Mouse (Mus musculus) hindbrain, postnatal 0 days (tissue): Measurements from ENCODE around the gene Fcrl5. TPM values are rescaled to one million over a fixed set of nuclear protein-coding genes. Genes with fewer than 3 reads are reported as not detected.
A peak's percentile ranks its signal among the peaks of the same experiment; 100 is the strongest.

Experiments
- ATAC-seq: fragments of 200-750 bp; cut with Nextera tagmentation; 2 replicates; pipeline ENCODE4 v1.8.0; 2017; ENCODE audit warnings: mild to moderate bottlenecking, moderate TSS enrichment, moderate library complexity
- DNase-seq: peaks from one replicate; pipeline ENCODE4 v3.0.0-alpha.2; 2015; ENCODE audit warnings: low spot score
- H3K27ac ChIP-seq: fragments of 300-500 bp; sonication (generic); 2 replicates; pipeline ENCODE4 v1.5.1; 2014; ENCODE audit warnings: mild to moderate bottlenecking
- H3K27me3 ChIP-seq: fragments of 300-500 bp; sonication (generic); 2 replicates; pipeline ENCODE4 v1.6.1; 2014; ENCODE audit warnings: low read length, mixed read lengths; ENCODE audit not compliant: insufficient read depth
- H3K36me3 ChIP-seq: fragments of 300-500 bp; sonication (generic); 2 replicates; pipeline ENCODE4 v1.6.1; 2014; ENCODE audit warnings: low read length, mixed read lengths; ENCODE audit not compliant: insufficient read depth
- H3K4me1 ChIP-seq: fragments of 300-500 bp; sonication (generic); 2 replicates; pipeline ENCODE4 v1.6.1; 2014; ENCODE audit warnings: antibody characterized with exemption, low read length, mixed read lengths; ENCODE audit not compliant: insufficient read depth
- H3K4me2 ChIP-seq: fragments of 300-500 bp; sonication (generic); 2 replicates; pipeline ENCODE4 v1.6.1; 2014; ENCODE audit warnings: low read depth, mild to moderate bottlenecking, low read length, moderate library complexity, mixed read lengths
- H3K4me3 ChIP-seq: fragments of 300-500 bp; sonication (generic); 2 replicates; pipeline ENCODE4 v1.5.1; 2014; ENCODE audit warnings: low read length
- H3K9ac ChIP-seq: fragments of 300-500 bp; sonication (generic); replicated peaks from 2 replicates; pipeline ENCODE4 v1.6.1; 2014; ENCODE audit warnings: mild to moderate bottlenecking, low read length, moderate library complexity, mixed read lengths
- H3K9me3 ChIP-seq: fragments of 300-500 bp; sonication (generic); 2 replicates; pipeline ENCODE4 v1.6.1; 2016; ENCODE audit warnings: low read length, mixed read lengths
- CTCF ChIP-seq: IDR thresholded peaks from 2 replicates; pipeline ENCODE4 v1.5.1; 2016; ENCODE audit warnings: antibody characterized with exemption, control low read depth, low read depth
- WGBS: fragments of 180-500 bp; shearing (Covaris S2); extraction: QIAGEN DNeasy Blood & Tissue Kit; methylation state at CpG from one replicate; pipeline ENCODE4 v1.1.7; 2014; 5-methylcytosine and 5-hydroxymethylcytosine counted together
- polyA plus RNA-seq: library from polyadenylated mRNA; unstranded; fragments of >200 nt; fragmentation: Nextera tagmentation; extraction: Ambion mirVana; gene quantifications from 2 replicates; pipeline ENCODE4 v1.2.1, GENCODE M21; 2015
- total RNA-seq: library from RNA; depleted of rRNA; stranded (reverse); fragments of >200 nt; gene quantifications from 2 replicates; pipeline ENCODE4 v1.2.3, GENCODE M21; 2014

Gene Fcrl5
- total and polyA plus RNA-seq, 2 experiments from 2014 or later = not detected

DNA sequence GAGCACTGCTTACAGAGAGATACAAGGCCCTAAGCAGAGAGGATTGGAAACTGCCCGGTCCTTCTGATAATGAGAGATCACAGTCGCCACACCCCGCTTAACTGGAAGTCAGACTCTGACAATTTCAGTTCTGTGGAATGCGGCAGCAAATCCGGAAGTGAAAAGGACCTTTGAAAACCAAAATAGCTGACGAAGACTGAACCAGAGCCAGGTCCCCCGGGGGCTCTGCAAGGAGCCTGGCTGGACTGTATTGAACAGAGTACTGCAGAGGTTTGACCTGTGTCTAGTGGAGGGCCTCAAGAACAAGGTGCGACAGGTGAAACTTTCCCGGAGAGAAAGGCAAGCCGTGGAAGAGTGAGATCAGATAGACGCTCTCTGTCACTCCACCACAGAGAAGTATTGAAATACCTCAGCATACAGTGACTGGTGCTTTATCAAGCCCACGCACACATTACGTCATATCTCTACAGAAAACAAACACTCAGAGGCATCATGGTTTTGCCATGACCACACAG, 80.1 kb downstream of the Fcrl5 start:
- no peak overlapping the region for H3K9ac ChIP-seq
- DNase-seq (no peak), ATAC-seq (no peak)
- WGBS = 58% methylated on average over 13 of the region's 13 CpGs
- no peaks in the 10 kb centered on the region for H3K9me3 ChIP-seq
- no peaks in the 10 kb centered on the region for H3K27me3 ChIP-seq
- H3K4me1 ChIP-seq = no peaks in the 10 kb centered on the region
- no peak overlapping the region for H3K27ac ChIP-seq
- no peak overlapping the region for H3K4me2 ChIP-seq
- H3K36me3 ChIP-seq = no peaks in the 10 kb centered on the region
- no peak for TF ChIP-seq CTCF
- no peak overlapping the region for H3K4me3 ChIP-seq

- no peak for ATAC-seq
- Histone ChIP-seq H3K27ac (no peak overlapping the region), H3K9ac (no peak overlapping the region), H3K36me3 (no peaks in the 10 kb centered on the region), H3K9me3 (no peaks in the 10 kb centered on the region), H3K4me3 (no peak overlapping the region), H3K4me2 (no peak overlapping the region), H3K4me1 (no peaks in the 10 kb centered on the region), H3K27me3 (no peaks in the 10 kb centered on the region)
- no peak for DNase-seq
- TF ChIP-seq CTCF = no peak
These were observed 82.9 kb downstream of the Fcrl5 start for GRCm38 (mm10) chr3:87518425-87518824.

- ATAC-seq (no peak), DNase-seq (no peak)
- 83% methylated on average over 4 of the region's 4 CpGs for WGBS
- no peak for TF ChIP-seq CTCF
- no peaks in the 10 kb centered on the region for H3K36me3 ChIP-seq
- no peaks in the 10 kb centered on the region for H3K27me3 ChIP-seq
- no peak overlapping the region for H3K4me2 ChIP-seq
- no peak overlapping the region for H3K4me3 ChIP-seq
- H3K9ac ChIP-seq = no peak overlapping the region
- no peaks in the 10 kb centered on the region for H3K4me1 ChIP-seq
- H3K9me3 ChIP-seq = no peaks in the 10 kb centered on the region
- H3K27ac ChIP-seq = no peak overlapping the region
These were observed 85.6 kb downstream of the Fcrl5 start for GRCm38 (mm10) chr3:87521126-87521525.

DNA sequence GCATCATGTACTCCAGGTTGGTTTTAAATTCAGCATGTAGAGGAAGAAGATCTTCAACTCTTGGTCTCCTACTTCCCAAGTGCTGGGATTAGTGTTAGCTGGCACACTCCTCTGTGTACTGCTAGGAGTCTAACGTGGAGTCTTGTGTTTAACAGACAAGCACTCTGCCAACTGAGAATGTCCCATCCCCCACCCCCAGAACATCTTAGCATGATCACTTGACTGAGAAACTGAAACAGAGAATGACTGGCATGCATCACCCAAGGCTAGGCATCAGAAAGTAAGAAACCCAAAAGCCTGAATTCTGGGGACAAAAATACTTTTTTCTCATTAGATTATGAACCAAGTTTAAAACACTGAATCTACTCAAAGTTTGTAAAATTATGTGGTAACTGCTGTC, 86.3 kb downstream of the Fcrl5 start:
- Histone ChIP-seq H3K4me3 (no peak overlapping the region), H3K36me3 (no peaks in the 10 kb centered on the region), H3K4me1 (no peaks in the 10 kb centered on the region), H3K4me2 (no peak overlapping the region), H3K9me3 (no peaks in the 10 kb centered on the region), H3K27ac (no peak overlapping the region), H3K27me3 (no peaks in the 10 kb centered on the region), H3K9ac (no peak overlapping the region)
- ATAC-seq (no peak), DNase-seq (no peak)
- 37% methylated on average over 1 of the region's 1 CpGs for WGBS
- TF ChIP-seq CTCF = no peak

DNA sequence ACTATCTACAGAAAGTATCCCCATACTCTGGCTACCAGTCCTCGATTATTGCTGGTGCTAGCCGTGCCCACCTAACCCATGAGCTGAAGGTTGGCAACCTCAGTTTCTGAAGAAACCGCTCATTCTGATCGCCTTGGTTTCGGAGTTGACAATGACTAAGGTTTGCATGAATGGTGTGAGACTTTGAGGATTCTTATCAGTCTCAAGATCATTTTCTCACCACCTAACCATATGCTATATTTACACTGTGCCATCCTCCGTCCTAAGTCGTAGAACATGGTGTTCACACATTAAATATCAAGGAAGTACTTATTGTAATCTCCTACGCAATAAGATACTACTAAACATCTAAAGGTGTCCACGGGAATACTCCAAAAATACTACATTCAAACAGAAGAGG, 88.1 kb downstream of the Fcrl5 start:
- 95% methylated on average over 9 of the region's 9 CpGs for WGBS
- no peak overlapping the region for H3K27ac ChIP-seq
- H3K9me3 ChIP-seq = no peaks in the 10 kb centered on the region
- no peak overlapping the region for H3K4me2 ChIP-seq
- no peak for ATAC-seq
- no peaks in the 10 kb centered on the region for H3K4me1 ChIP-seq
- no peak overlapping the region for H3K4me3 ChIP-seq
- no peak for DNase-seq
- TF ChIP-seq CTCF = no peak
- no peak overlapping the region for H3K9ac ChIP-seq
- H3K36me3 ChIP-seq = peaks cover 6% of the 10 kb centered on the region
- H3K27me3 ChIP-seq = no peaks in the 10 kb centered on the region

GRCm38 (mm10) chr3:87525043-87525836, 89.7 kb downstream of the Fcrl5 start, which contains the start of gene Etv3:
TSS of gene Etv3 (plus strand) at chr3:87525407.
- peak; percentile 45 for TF ChIP-seq CTCF
- DNase-seq = peak; percentile 95
- Histone ChIP-seq H3K4me1 (no peaks in the 10 kb centered on the region), H3K4me2 (peak within 1 kb of the TSS; percentile 80), H3K9ac (peak within 1 kb of the TSS; percentile 98), H3K9me3 (no peaks in the 10 kb centered on the region), H3K27ac (peak within 1 kb of the TSS; percentile 79), H3K36me3 (peaks cover 20% of the 10 kb centered on the region), H3K4me3 (peak within 1 kb of the TSS; percentile 99), H3K27me3 (no peaks in the 10 kb centered on the region)
- WGBS = 5% methylated on average over 53 of the region's 64 CpGs
- peak; percentile 98 for ATAC-seq
